Mouse (Mus musculus): ENCODE measurements around the gene Runx1. TPM values are rescaled to one million over a fixed set of nuclear protein-coding genes. Genes with fewer than 3 reads are reported as not detected.
A peak's percentile ranks its signal among the peaks of the same experiment; 100 is the strongest.

Gene Runx1
- polyA plus RNA-seq, 2 experiments, result 3.0 to 4.4 TPM

- no peak overlapping the region for H3K9ac ChIP-seq (replicated peaks)
- DNase-seq (ENCODE audit: low read depth in 3 of 3, low spot score in 3 of 3) (no peak), ATAC-seq (ENCODE audit: insufficient read depth) (no peak)
- H3K4me3 ChIP-seq (ENCODE audit: insufficient read depth in 1 of 2, low read depth in 2 of 2, low read length in 2 of 2), result no peak overlapping the region
- H3K4me1 ChIP-seq (replicated peaks; ENCODE audit: control insufficient read depth in 2 of 2, insufficient read depth in 2 of 2, low read length in 1 of 2), result no peaks in the 10 kb centered on the region
- WGBS (ENCODE audit: insufficient replicate concordance), result 80% methylated on average over 11 of the region's 11 CpGs
- H3K4me2 ChIP-seq (ENCODE audit: low read depth), result no peak overlapping the region
- no peaks in the 10 kb centered on the region for H3K27me3 ChIP-seq (ENCODE audit: control insufficient read depth, insufficient read depth, low read length)
- H3K36me3 ChIP-seq (replicated peaks; ENCODE audit: control insufficient read depth, insufficient read depth, low read depth), result peaks cover 3% of the 10 kb centered on the region; the same call in 1 of the 2 replicates
- H3K9me3 ChIP-seq (ENCODE audit: control insufficient read depth, low read length), result no peaks in the 10 kb centered on the region
- TF ChIP-seq EP300 (IDR thresholded peaks at IDR 0.05; ENCODE audit: low read depth) (no peak), CTCF (IDR thresholded peaks at IDR 0.05; ENCODE audit: low read depth) (no peak)
- H3K27ac ChIP-seq, result no peak overlapping the region
Measured at GRCm38 (mm10) chr16:92609717-92610077, 216.3 kb downstream of the Runx1 start.

GRCm38 (mm10) chr16:92609006-92609716 lies 216.8 kb downstream of the Runx1 start:
- Histone ChIP-seq H3K4me3 (ENCODE audit: insufficient read depth in 1 of 2, low read depth in 2 of 2, low read length in 2 of 2) (no peak overlapping the region), H3K4me1 (replicated peaks; ENCODE audit: control insufficient read depth in 2 of 2, insufficient read depth in 2 of 2, low read length in 1 of 2) (no peaks in the 10 kb centered on the region), H3K27ac (no peak overlapping the region), H3K36me3 (replicated peaks; ENCODE audit: control insufficient read depth, insufficient read depth, low read depth) (peaks cover 3% of the 10 kb centered on the region; the same call in 1 of the 2 replicates), H3K9me3 (ENCODE audit: control insufficient read depth, low read length) (no peaks in the 10 kb centered on the region), H3K27me3 (ENCODE audit: control insufficient read depth, insufficient read depth, low read length) (no peaks in the 10 kb centered on the region), H3K4me2 (ENCODE audit: low read depth) (no peak overlapping the region), H3K9ac (replicated peaks) (no peak overlapping the region)
- no peak for ATAC-seq (ENCODE audit: insufficient read depth)
- WGBS (ENCODE audit: insufficient replicate concordance), result 66% methylated on average over 8 of the region's 8 CpGs
- TF ChIP-seq CTCF (IDR thresholded peaks at IDR 0.05; ENCODE audit: low read depth), result no peak
- TF ChIP-seq EP300 (IDR thresholded peaks at IDR 0.05; ENCODE audit: low read depth), result no peak
- DNase-seq (ENCODE audit: low read depth in 3 of 3, low spot score in 3 of 3), result no peak

- no peak overlapping the region for H3K9ac ChIP-seq (replicated peaks)
- no peak overlapping the region for H3K27ac ChIP-seq
- WGBS (ENCODE audit: insufficient replicate concordance), result 76% methylated on average over 14 of the region's 14 CpGs
- H3K36me3 ChIP-seq (replicated peaks; ENCODE audit: control insufficient read depth, insufficient read depth, low read depth), result peaks cover 3% of the 10 kb centered on the region; the same call in 1 of the 2 replicates
- no peaks in the 10 kb centered on the region for H3K4me1 ChIP-seq (replicated peaks; ENCODE audit: control insufficient read depth in 2 of 2, insufficient read depth in 2 of 2, low read length in 1 of 2)
- no peaks in the 10 kb centered on the region for H3K9me3 ChIP-seq (ENCODE audit: control insufficient read depth, low read length)
- H3K4me3 ChIP-seq (ENCODE audit: insufficient read depth in 1 of 2, low read depth in 2 of 2, low read length in 2 of 2), result no peak overlapping the region
- DNase-seq (ENCODE audit: low read depth in 3 of 3, low spot score in 3 of 3) (no peak), ATAC-seq (ENCODE audit: insufficient read depth) (no peak)
- TF ChIP-seq EP300 (IDR thresholded peaks at IDR 0.05; ENCODE audit: low read depth), result no peak
- peak; percentile 29; the same call in 1 of the 2 replicates for TF ChIP-seq CTCF (IDR thresholded peaks at IDR 0.05; ENCODE audit: low read depth)
- H3K27me3 ChIP-seq (ENCODE audit: control insufficient read depth, insufficient read depth, low read length), result no peaks in the 10 kb centered on the region
- no peak overlapping the region for H3K4me2 ChIP-seq (ENCODE audit: low read depth)
Measured at GRCm38 (mm10) chr16:92608180-92608960, 217.6 kb downstream of the Runx1 start.

- Histone ChIP-seq H3K27ac (no peak overlapping the region), H3K4me1 (replicated peaks; ENCODE audit: control insufficient read depth in 2 of 2, insufficient read depth in 2 of 2, low read length in 1 of 2) (no peaks in the 10 kb centered on the region), H3K27me3 (ENCODE audit: control insufficient read depth, insufficient read depth, low read length) (no peaks in the 10 kb centered on the region), H3K4me2 (ENCODE audit: low read depth) (no peak overlapping the region), H3K36me3 (replicated peaks; ENCODE audit: control insufficient read depth, insufficient read depth, low read depth) (peaks cover 3% of the 10 kb centered on the region; the same call in 1 of the 2 replicates), H3K9ac (replicated peaks) (no peak overlapping the region), H3K4me3 (ENCODE audit: insufficient read depth in 1 of 2, low read depth in 2 of 2, low read length in 2 of 2) (no peak overlapping the region), H3K9me3 (ENCODE audit: control insufficient read depth, low read length) (no peaks in the 10 kb centered on the region)
- WGBS (ENCODE audit: insufficient replicate concordance), result 81% methylated on average over 6 of the region's 7 CpGs
- DNase-seq (ENCODE audit: low read depth in 3 of 3, low spot score in 3 of 3) (no peak), ATAC-seq (ENCODE audit: insufficient read depth) (0 out of 2 replicates have a peak, but pooled peaks have one; percentile 8)
- TF ChIP-seq EP300 (IDR thresholded peaks at IDR 0.05; ENCODE audit: low read depth) (no peak), CTCF (IDR thresholded peaks at IDR 0.05; ENCODE audit: low read depth) (no peak)
Measured at GRCm38 (mm10) chr16:92606491-92606965, 219.4 kb downstream of the Runx1 start.

All from liver, embryonic 14.5 days (tissue).